ENCODE assay signal across 7 mouse cellular contexts in genomic region chr9:106821618-106822380, GRCm38 (mm10). TPM values are rescaled to one million over a fixed set of nuclear protein-coding genes. Genes with fewer than 3 reads are reported as not detected.
DNase-seq lines count a peak whose midpoint lies in the region; ATAC-seq lines count a peak whose summit lies in the region.

TSS of gene Dcaf1 (plus strand) at chr9:106821874.

- DNase-seq in adrenal gland, postnatal 14 days = peak; percentile 96
- DNase-seq in embryonic facial prominence, embryonic 11.5 days (ENCODE audit: low spot score) = peak; percentile 100
- DNase-seq in kidney, adult 11 months = peak; percentile 95
- DNase-seq in limb, embryonic 10.5 days (ENCODE audit: low spot score) = peak; percentile 92
- DNase-seq in spleen, adult 12 weeks (ENCODE audit: low spot score) = peak; percentile 80

- no peaks in the 10 kb centered on the region for H3K27me3 ChIP-seq in embryonic facial prominence, embryonic 11.5 days (ENCODE audit: control insufficient read depth, insufficient read depth, low read length)
- no peaks in the 10 kb centered on the region for H3K27me3 ChIP-seq in limb, embryonic 10.5 days (ENCODE audit: low read depth, poor library complexity, severe bottlenecking)
- H3K27me3 ChIP-seq in midbrain, embryonic 13.5 days = no peaks in the 10 kb centered on the region

- no peaks in the 10 kb centered on the region for H3K9me3 ChIP-seq in embryonic facial prominence, embryonic 11.5 days (replicated peaks; ENCODE audit: control insufficient read depth, low read length)
- no peaks in the 10 kb centered on the region for H3K9me3 ChIP-seq in limb, embryonic 10.5 days (replicated peaks)
- no peaks in the 10 kb centered on the region for H3K9me3 ChIP-seq in midbrain, embryonic 13.5 days

- WGBS in embryonic facial prominence, embryonic 11.5 days = under 1% methylated on average over 56 of the region's 71 CpGs
- under 1% methylated on average over 59 of the region's 71 CpGs for WGBS in limb, embryonic 10.5 days
- under 1% methylated on average over 61 of the region's 71 CpGs for WGBS in midbrain, embryonic 13.5 days

- peak within 1 kb of the TSS; percentile 42 for H3K27ac ChIP-seq in embryonic facial prominence, embryonic 11.5 days (replicated peaks; ENCODE audit: low read depth, low read length)
- peak within 1 kb of the TSS; percentile 94 for H3K27ac ChIP-seq in limb, embryonic 10.5 days
- peak within 1 kb of the TSS; percentile 92 for H3K27ac ChIP-seq in midbrain, embryonic 13.5 days

- H3K4me3 ChIP-seq in embryonic facial prominence, embryonic 11.5 days (ENCODE audit: low read depth, low read length) = peak within 1 kb of the TSS; percentile 73
- peak within 1 kb of the TSS; percentile 87 for H3K4me3 ChIP-seq in limb, embryonic 10.5 days
- peak within 1 kb of the TSS; percentile 84 for H3K4me3 ChIP-seq in midbrain, embryonic 13.5 days (replicated peaks)

- H3K4me1 ChIP-seq in embryonic facial prominence, embryonic 11.5 days (ENCODE audit: control insufficient read depth, insufficient read depth, low read length) = no peaks in the 10 kb centered on the region
- H3K4me1 ChIP-seq in limb, embryonic 10.5 days = no peaks in the 10 kb centered on the region
- peaks cover 13% of the 10 kb centered on the region for H3K4me1 ChIP-seq in midbrain, embryonic 13.5 days (replicated peaks)

- H3K36me3 ChIP-seq in embryonic facial prominence, embryonic 11.5 days (replicated peaks; ENCODE audit: control insufficient read depth, insufficient read depth, low read depth, low read length) = no peaks in the 10 kb centered on the region
- peaks cover 5% of the 10 kb centered on the region; the same call in 1 of the 2 replicates for H3K36me3 ChIP-seq in limb, embryonic 10.5 days
- no peaks in the 10 kb centered on the region for H3K36me3 ChIP-seq in midbrain, embryonic 13.5 days

- ATAC-seq in embryonic facial prominence, embryonic 11.5 days (replicated peaks; ENCODE audit: insufficient number of reproducible peaks, low FRiP score, low TSS enrichment, low read depth) = peak; percentile 98
- peak; percentile 86 for ATAC-seq in granulocyte monocyte progenitor cell, adult 5-6 weeks (replicated peaks; ENCODE audit: poor library complexity, severe bottlenecking)
- peak; percentile 99 for ATAC-seq in midbrain, embryonic 13.5 days

- peak within 1 kb of the TSS; percentile 74 for H3K9ac ChIP-seq in embryonic facial prominence, embryonic 11.5 days (replicated peaks; ENCODE audit: low read length)
- peak within 1 kb of the TSS; percentile 90 for H3K9ac ChIP-seq in midbrain, embryonic 13.5 days (replicated peaks)

- peak within 1 kb of the TSS; percentile 59 for H3K4me2 ChIP-seq in embryonic facial prominence, embryonic 11.5 days (ENCODE audit: low read depth, low read length)
- H3K4me2 ChIP-seq in midbrain, embryonic 13.5 days (replicated peaks) = peak within 1 kb of the TSS; percentile 89

RNA-seq across cellular contexts. Expression of gene Dcaf1, which starts in this region (rescaled TPM):
- 27.8 and 28.4 TPM in 2 replicates for total RNA-seq in adrenal gland, postnatal 14 days (2021)
- 25.9 and 27.9 TPM in 2 replicates for polyA plus RNA-seq in embryonic facial prominence, embryonic 11.5 days (2014; fragmentation: Nextera tagmentation; extraction: Ambion mirVana)
- 35.2 and 55.7 TPM in 2 replicates for total RNA-seq in granulocyte monocyte progenitor cell, adult 5-6 weeks (2014; fragmentation: Nextera tagmentation)
- 51.8 and 62.1 TPM in 2 replicates for total RNA-seq in granulocyte monocyte progenitor cell, adult 5-6 weeks (2017)
- 29.4 and 34.1 TPM in 2 replicates for polyA plus RNA-seq in limb, embryonic 10.5 days (2016; fragmentation: Nextera tagmentation; extraction: Ambion mirVana)
- 19.7 and 22.0 TPM in 2 replicates for polyA plus RNA-seq in midbrain, embryonic 13.5 days (2015; fragmentation: Nextera tagmentation; extraction: Ambion mirVana)

Comparison
In these comparisons a context has a peak if more than half of its experiments do, and no peak if none do; other contexts are left out.
1. Peak in every context shown above with its lines: DNase-seq, ATAC-seq, H3K4me3 ChIP-seq and H3K27ac ChIP-seq.
2. H3K27ac ChIP-seq: peak in every context shown above with its lines; median percentile 94 in limb, embryonic 10.5 days; 92 in midbrain, embryonic 13.5 days; 42 in embryonic facial prominence, embryonic 11.5 days.